Comparison of ENCODE assay signal across 16 mouse cellular contexts in the genomic region with DNA sequence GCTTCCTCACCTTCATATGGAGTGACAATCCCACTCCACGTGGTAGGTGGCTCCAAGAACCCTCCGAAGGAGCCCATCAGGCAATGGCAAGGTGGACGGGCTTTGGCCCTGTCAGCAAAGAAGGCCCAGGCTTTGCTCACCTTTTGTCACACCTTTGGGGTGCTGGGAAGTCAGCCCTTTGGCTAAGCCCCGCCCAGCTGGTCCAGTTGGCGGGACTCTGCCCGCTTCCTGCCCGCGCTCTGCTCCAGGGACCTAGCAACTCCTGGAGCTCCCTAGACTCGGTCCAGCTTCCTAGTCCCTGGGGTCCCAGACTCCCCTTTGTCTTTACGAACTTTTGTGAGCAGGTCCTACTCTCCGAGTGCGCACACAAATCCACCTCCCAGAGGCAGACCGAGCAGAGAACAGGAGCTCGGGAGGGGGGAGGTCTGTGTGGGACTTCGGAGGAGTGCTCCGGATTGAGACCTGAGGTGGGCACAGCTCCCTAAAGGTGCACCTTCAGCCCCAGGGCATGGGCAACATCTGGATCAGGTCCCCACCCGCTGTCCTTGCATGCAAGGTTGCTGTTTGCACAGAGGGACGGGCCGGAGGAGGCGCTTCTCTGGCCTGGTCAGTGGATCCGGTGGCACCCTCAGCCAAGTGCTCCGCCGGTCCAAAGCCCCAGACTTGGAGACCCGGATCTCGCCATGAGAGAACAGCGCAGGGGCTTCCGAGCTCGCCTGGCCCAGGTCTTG. TPM values are rescaled to one million over a fixed set of nuclear protein-coding genes. Genes with fewer than 3 reads are reported as not detected.
DNase-seq lines count a peak whose midpoint lies in the region; ATAC-seq and TF ChIP-seq lines count a peak whose summit lies in the region.
"Had no signal": no experiment of that assay in that cellular context is flagged by ENCODE, and none has a peak within 500 bp of the region (broad histone marks: within the 10 kb centered on the region; RNA-seq: fewer than 3 reads in every experiment).

TSS of gene Crybg2 (plus strand) at position 681 of the 731 bp plus-strand sequence.

- H3K9me3 ChIP-seq in heart, embryonic 10.5 days, result no peaks in the 10 kb centered on the region
- no peaks in the 10 kb centered on the region for H3K9me3 ChIP-seq in limb, embryonic 15.5 days
- H3K9me3 ChIP-seq in stomach, postnatal 0 days (ENCODE audit: control insufficient read depth, low read length), result no peaks in the 10 kb centered on the region
- no peaks in the 10 kb centered on the region for H3K9me3 ChIP-seq in hindbrain, embryonic 14.5 days (ENCODE audit: control insufficient read depth, low read length)
- H3K9me3 ChIP-seq: embryonic facial prominence, embryonic 13.5 days; forebrain, embryonic 12.5 days; midbrain, embryonic 10.5 days had no signal

- 28% methylated on average over 28 of the region's 28 CpGs for WGBS in heart, embryonic 10.5 days
- 93% methylated on average over 28 of the region's 28 CpGs for WGBS in thymus, adult 2 months
- WGBS in limb, embryonic 15.5 days, result 41% methylated on average over 28 of the region's 28 CpGs
- WGBS in stomach, postnatal 0 days, result 53% methylated on average over 28 of the region's 28 CpGs
- 51% methylated on average over 28 of the region's 28 CpGs for WGBS in hindbrain, embryonic 14.5 days

- H3K4me1 ChIP-seq in heart, embryonic 10.5 days, result peaks cover 40% of the 10 kb centered on the region
- H3K4me1 ChIP-seq in thymus, adult 2 months (replicated peaks; ENCODE audit: control insufficient read depth, insufficient read depth, low read length), result peaks cover 41% of the 10 kb centered on the region
- peaks cover 10% of the 10 kb centered on the region; the same call in 1 of the 2 replicates for H3K4me1 ChIP-seq in limb, embryonic 15.5 days
- 0 out of 2 replicates have a peak, but pooled peaks cover 3% of the 10 kb centered on the region for H3K4me1 ChIP-seq in stomach, postnatal 0 days (replicated peaks; ENCODE audit: control insufficient read depth, insufficient read depth)
- H3K4me1 ChIP-seq in hindbrain, embryonic 14.5 days (replicated peaks; ENCODE audit: control insufficient read depth, insufficient read depth, low read length), result no peaks in the 10 kb centered on the region

- 0 out of 2 replicates have a peak within 1 kb of the TSS, but pooled peaks have one; percentile 48 for H3K27ac ChIP-seq in heart, embryonic 10.5 days
- H3K27ac ChIP-seq in thymus, adult 2 months (ENCODE audit: control insufficient read depth, insufficient read depth, low read length), result peak within 1 kb of the TSS; percentile 62; the same call in 1 of the 2 replicates
- H3K27ac ChIP-seq in limb, embryonic 15.5 days, result no peak within 1 kb of the TSS
- peak within 1 kb of the TSS; percentile 56 for H3K27ac ChIP-seq in stomach, postnatal 0 days (replicated peaks)
- no peak within 1 kb of the TSS for H3K27ac ChIP-seq in hindbrain, embryonic 14.5 days
- H3K27ac ChIP-seq: embryonic facial prominence, embryonic 13.5 days; forebrain, embryonic 12.5 days; hindbrain, postnatal 0 days; midbrain, embryonic 10.5 days had no signal

- no peak for TF ChIP-seq POLR2A in thymus, adult 2 months (IDR thresholded peaks at IDR 0.05; ENCODE audit: control insufficient read depth, extremely low read depth, insufficient read depth, low read length, poor library complexity)

- H3K36me3 ChIP-seq in heart, embryonic 10.5 days, result no peaks in the 10 kb centered on the region
- H3K36me3 ChIP-seq in thymus, adult 2 months (ENCODE audit: control insufficient read depth, insufficient read depth, low read length), result no peaks in the 10 kb centered on the region
- H3K36me3 ChIP-seq in limb, embryonic 15.5 days, result no peaks in the 10 kb centered on the region
- no peaks in the 10 kb centered on the region for H3K36me3 ChIP-seq in stomach, postnatal 0 days (ENCODE audit: control insufficient read depth, insufficient read depth, low read length)
- H3K36me3 ChIP-seq in hindbrain, embryonic 14.5 days (replicated peaks; ENCODE audit: control insufficient read depth, insufficient read depth), result no peaks in the 10 kb centered on the region
- H3K36me3 ChIP-seq: embryonic facial prominence, embryonic 13.5 days; forebrain, embryonic 12.5 days; midbrain, embryonic 10.5 days had no signal

- TF ChIP-seq EP300 in stomach, postnatal 0 days (optimal IDR thresholded peaks at IDR 0.05), result no peak

- H3K4me3 ChIP-seq in heart, embryonic 10.5 days, result peak within 1 kb of the TSS; percentile 19; the same call in 1 of the 2 replicates
- peak within 1 kb of the TSS; percentile 10 for H3K4me3 ChIP-seq in thymus, adult 2 months (ENCODE audit: control insufficient read depth, insufficient read depth, low read length)
- no peak within 1 kb of the TSS for H3K4me3 ChIP-seq in limb, embryonic 15.5 days
- no peak within 1 kb of the TSS for H3K4me3 ChIP-seq in stomach, postnatal 0 days (ENCODE audit: low read depth, low read length)
- no peak within 1 kb of the TSS for H3K4me3 ChIP-seq in hindbrain, embryonic 14.5 days (replicated peaks; ENCODE audit: low read length)
- H3K4me3 ChIP-seq: embryonic facial prominence, embryonic 13.5 days; forebrain, embryonic 12.5 days; midbrain, embryonic 10.5 days had no signal

- no peak for TF ChIP-seq CTCF in thymus, adult 2 months (IDR thresholded peaks at IDR 0.05; ENCODE audit: borderline replicate concordance, control insufficient read depth, extremely low read depth, insufficient read depth, low read length, poor library complexity)
- no peak for TF ChIP-seq CTCF in stomach, postnatal 0 days (IDR thresholded peaks at IDR 0.05; ENCODE audit: low read depth)

- H3K4me2 ChIP-seq in limb, embryonic 15.5 days, result no peak within 1 kb of the TSS
- H3K4me2 ChIP-seq in stomach, postnatal 0 days (replicated peaks; ENCODE audit: low read depth), result no peak within 1 kb of the TSS
- no peak within 1 kb of the TSS for H3K4me2 ChIP-seq in hindbrain, embryonic 14.5 days (replicated peaks)
- H3K4me2 ChIP-seq: embryonic facial prominence, embryonic 13.5 days; forebrain, embryonic 12.5 days had no signal

- H3K27me3 ChIP-seq in heart, embryonic 10.5 days (ENCODE audit: insufficient read depth, poor library complexity, severe bottlenecking), result peaks cover 71% of the 10 kb centered on the region
- no peaks in the 10 kb centered on the region for H3K27me3 ChIP-seq in thymus, adult 2 months (ENCODE audit: control insufficient read depth, insufficient read depth, low read length)
- peaks cover 17% of the 10 kb centered on the region for H3K27me3 ChIP-seq in limb, embryonic 15.5 days
- H3K27me3 ChIP-seq in stomach, postnatal 0 days (ENCODE audit: control insufficient read depth, insufficient read depth, low read length), result no peaks in the 10 kb centered on the region; the same call in 1 of the 2 replicates
- peaks cover 4% of the 10 kb centered on the region for H3K27me3 ChIP-seq in hindbrain, embryonic 14.5 days (ENCODE audit: control insufficient read depth, insufficient read depth, low read length)

- no peak for DNase-seq in heart, embryonic 10.5 days (ENCODE audit: low spot score)
- DNase-seq in heart, adult 18-20 months, result no peak
- no peak for DNase-seq in thymus, adult 2 months
- DNase-seq in thymus, postnatal 25 days, result no peak
- peak; percentile 52 for DNase-seq in stomach, postnatal 0 days (ENCODE audit: low spot score)
- no peak for DNase-seq in adrenal gland, postnatal 25 days
- DNase-seq in hindbrain, embryonic 14.5 days (ENCODE audit: low spot score), result no peak
- DNase-seq: cerebellum, adult 9-11 months; layer of hippocampus, postnatal 36 days; lung, adult 18-20 months; spleen, adult 18-20 months had no signal

- ATAC-seq in limb, embryonic 15.5 days (ENCODE audit: insufficient number of reproducible peaks, low FRiP score, low TSS enrichment, low read depth), result no peak
- ATAC-seq in stomach, postnatal 0 days (ENCODE audit: low FRiP score, low TSS enrichment), result no peak
- ATAC-seq in hindbrain, embryonic 14.5 days (ENCODE audit: low FRiP score), result no peak
- ATAC-seq: hindbrain, postnatal 0 days had no signal

- H3K9ac ChIP-seq in limb, embryonic 15.5 days, result no peak within 1 kb of the TSS
- no peak within 1 kb of the TSS for H3K9ac ChIP-seq in stomach, postnatal 0 days (ENCODE audit: low read length)
- H3K9ac ChIP-seq in hindbrain, embryonic 14.5 days, result no peak within 1 kb of the TSS
- H3K9ac ChIP-seq: embryonic facial prominence, embryonic 13.5 days; forebrain, embryonic 12.5 days had no signal

RNA-seq across cellular contexts. Expression of gene Crybg2, which starts in this region (rescaled TPM):
- 0.78 and 2.7 TPM in 2 replicates for polyA plus RNA-seq in heart, embryonic 10.5 days (2016; fragmentation: Nextera tagmentation; extraction: Ambion mirVana)
- total RNA-seq in heart, adult 18-20 months (2021), result under 1 TPM in 1 of 2 experiments, not detected in 1; 0.08 TPM
- 4.4 and 5.7 TPM in 2 replicates for polyA plus RNA-seq in thymus, adult 2 months (2012; rRNA removed)
- 17.3 and 17.5 TPM in 2 replicates for polyA plus RNA-seq in limb, embryonic 15.5 days (2015; fragmentation: Nextera tagmentation; extraction: Ambion mirVana)
- 15.6 and 21.6 TPM in 2 replicates for polyA plus RNA-seq in stomach, postnatal 0 days (2015; fragmentation: Nextera tagmentation; extraction: Ambion mirVana)
- total RNA-seq in adrenal gland, postnatal 25 days (2021), result 0.15 TPM in 1 of 2 replicates, not detected in the other
- polyA plus RNA-seq in hindbrain, embryonic 14.5 days (2014; fragmentation: Nextera tagmentation; extraction: Ambion mirVana), result 3.0 and 4.7 TPM in 2 replicates

Comparison
In these comparisons a context has a peak if more than half of its experiments do, and no peak if none do; other contexts are left out.
1. H3K27ac ChIP-seq: peak in heart, embryonic 10.5 days (single experiment), thymus, adult 2 months (single experiment) and stomach, postnatal 0 days (single experiment); none in limb, embryonic 15.5 days (single experiment) and hindbrain, embryonic 14.5 days (single experiment).
2. H3K4me3 ChIP-seq: peak in heart, embryonic 10.5 days (single experiment) and thymus, adult 2 months (single experiment); none in limb, embryonic 15.5 days (single experiment), stomach, postnatal 0 days (single experiment) and hindbrain, embryonic 14.5 days (single experiment).